32 mouse cellular contexts compared by ENCODE assay signal in the genomic region with DNA sequence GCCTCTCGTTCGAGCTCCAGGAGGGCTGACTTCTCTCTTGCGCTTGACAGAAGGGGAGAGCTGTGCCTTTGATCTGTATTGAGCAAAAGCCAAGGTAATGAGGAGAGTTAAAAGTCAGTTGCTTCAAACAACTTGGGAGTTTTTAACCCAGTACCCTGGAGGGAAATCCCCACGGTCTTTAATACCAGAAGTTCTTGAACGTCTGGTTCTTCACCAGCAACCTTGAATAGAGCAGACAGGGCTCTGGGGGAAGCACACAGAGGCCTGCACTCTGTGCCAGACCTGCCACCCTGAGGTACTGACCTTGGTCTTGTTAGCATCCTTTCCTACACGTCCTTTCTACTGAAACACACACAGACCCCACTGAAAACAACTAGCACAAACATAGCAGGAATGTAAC. TPM values are rescaled to one million over a fixed set of nuclear protein-coding genes. Genes with fewer than 3 reads are reported as not detected.
DNase-seq lines count a peak whose midpoint lies in the region; ATAC-seq and TF ChIP-seq lines count a peak whose summit lies in the region.
"Had no signal": no experiment of that assay in that cellular context is flagged by ENCODE, and none has a peak within 500 bp of the region (broad histone marks: within the 10 kb centered on the region; RNA-seq: fewer than 3 reads in every experiment).

No protein-coding gene starts in this region.

- WGBS in intestine, embryonic 14.5 days = 74% methylated on average over 6 of the region's 6 CpGs
- 81% methylated on average over 6 of the region's 6 CpGs for WGBS in intestine, postnatal 0 days

- intact Hi-C loops in gastrocnemius, postnatal 36 days (cut with DNase I) = no loop called here

- no peak overlapping the region for H3K4me2 ChIP-seq in intestine, embryonic 14.5 days (ENCODE audit: low read length)
- no peak overlapping the region for H3K4me2 ChIP-seq in intestine, postnatal 0 days (replicated peaks; ENCODE audit: low read depth)
- H3K4me2 ChIP-seq: hindbrain, embryonic 12.5 days; hindbrain, embryonic 15.5 days had no signal

- no peak for TF ChIP-seq CTCF in intestine, postnatal 0 days (IDR thresholded peaks at IDR 0.05; ENCODE audit: low read depth)

- no peak overlapping the region for H3K4me3 ChIP-seq in intestine, embryonic 14.5 days (ENCODE audit: low read depth, low read length)
- no peak overlapping the region for H3K4me3 ChIP-seq in intestine, postnatal 0 days (ENCODE audit: low read depth, low read length)
- H3K4me3 ChIP-seq: gastrocnemius, adult 2 months; heart, adult 2 months; heart, embryonic 10.5 days; hindbrain, embryonic 12.5 days; hindbrain, embryonic 15.5 days had no signal

- no peaks in the 10 kb centered on the region for H3K27me3 ChIP-seq in intestine, embryonic 14.5 days (replicated peaks; ENCODE audit: control insufficient read depth, insufficient read depth, low read length)
- H3K27me3 ChIP-seq in intestine, postnatal 0 days (replicated peaks; ENCODE audit: control insufficient read depth, insufficient read depth, low read length) = no peaks in the 10 kb centered on the region
- H3K27me3 ChIP-seq: hindbrain, embryonic 12.5 days; hindbrain, embryonic 15.5 days; Patski had no signal

- H3K9ac ChIP-seq in intestine, embryonic 14.5 days (ENCODE audit: low read length) = no peak overlapping the region
- no peak overlapping the region for H3K9ac ChIP-seq in intestine, postnatal 0 days (ENCODE audit: low read depth, low read length)
- H3K9ac ChIP-seq: forebrain, postnatal 0 days; hindbrain, embryonic 12.5 days; hindbrain, embryonic 15.5 days had no signal

- H3K4me1 ChIP-seq in intestine, embryonic 14.5 days (replicated peaks; ENCODE audit: control insufficient read depth, insufficient read depth, low read length) = no peaks in the 10 kb centered on the region
- no peaks in the 10 kb centered on the region for H3K4me1 ChIP-seq in intestine, postnatal 0 days (replicated peaks; ENCODE audit: control insufficient read depth, insufficient read depth, low read length)
- H3K4me1 ChIP-seq: heart, embryonic 10.5 days; hindbrain, embryonic 12.5 days; hindbrain, embryonic 15.5 days had no signal

- DNase-seq in adrenal gland, adult (ENCODE audit: inconsistent age in 2 of 2, low spot score in 1 of 2) = peak; percentile 60 to 73
- DNase-seq in adrenal gland, adult 18-20 months (ENCODE audit: low spot score in 2 of 2) = no peak
- peak; percentile 29 for DNase-seq in intestine, embryonic 14.5 days (ENCODE audit: low spot score)
- no peak for DNase-seq in left cerebral cortex, adult 9 months (ENCODE audit: low spot score in 2 of 2)
- no peak for DNase-seq in gastrocnemius, postnatal 36 days
- DNase-seq: adrenal gland, postnatal 14 days; cerebellum, adult 18-20 months; cerebellum, adult 9-10 months; cerebellum, postnatal 14 days; forebrain, postnatal 0 days; gastrocnemius, adult 2 months; gastrocnemius, postnatal 14 days; heart, adult 2 months; kidney, adult 2 months had no signal

- H3K27ac ChIP-seq in intestine, embryonic 14.5 days (ENCODE audit: low read depth) = no peak overlapping the region
- H3K27ac ChIP-seq in intestine, postnatal 0 days (ENCODE audit: low read depth, low read length) = no peak overlapping the region
- H3K27ac ChIP-seq: gastrocnemius, adult 2 months; heart, adult 2 months; heart, embryonic 10.5 days; hindbrain, embryonic 12.5 days; hindbrain, embryonic 15.5 days had no signal

- H3K9me3 ChIP-seq in intestine, embryonic 14.5 days (ENCODE audit: control insufficient read depth, low read length) = no peaks in the 10 kb centered on the region
- no peaks in the 10 kb centered on the region for H3K9me3 ChIP-seq in intestine, postnatal 0 days (ENCODE audit: control insufficient read depth)
- H3K9me3 ChIP-seq: G1E; heart, embryonic 10.5 days; hindbrain, embryonic 12.5 days; hindbrain, embryonic 15.5 days had no signal

- H3K36me3 ChIP-seq in intestine, embryonic 14.5 days (ENCODE audit: control insufficient read depth, insufficient read depth, low read length) = peaks cover 77% of the 10 kb centered on the region
- H3K36me3 ChIP-seq in intestine, postnatal 0 days (ENCODE audit: control insufficient read depth, insufficient read depth) = peaks cover 53% of the 10 kb centered on the region

- no peak for ATAC-seq in intestine, embryonic 14.5 days (replicated peaks; ENCODE audit: low FRiP score, low TSS enrichment, low read depth)
- no peak for ATAC-seq in intestine, postnatal 0 days
- ATAC-seq in CD4-positive, CD25-positive, alpha-beta regulatory T cell, adult 4 months = peak; percentile 72
- peak; percentile 60 for ATAC-seq in inflammation-experienced regulatory T-cells, adult 6 months
- ATAC-seq: forebrain, embryonic 14.5 days; forebrain, postnatal 0 days; intestine, embryonic 16.5 days; Patski had no signal

RNA-seq across cellular contexts. Expression of a gene that starts 24.6 kb away (rescaled TPM):
- total RNA-seq in adrenal gland, adult 18-20 months (2021) = under 1 TPM in 1 of 2 experiments, not detected in 1; 0.17 TPM
- polyA plus RNA-seq in intestine, embryonic 14.5 days (2014; fragmentation: Nextera tagmentation; extraction: Ambion mirVana) = 2.8 and 3.2 TPM in 2 replicates
- polyA plus RNA-seq in intestine, postnatal 0 days (2015; fragmentation: Nextera tagmentation; extraction: Ambion mirVana) = 0.89 and 1.4 TPM in 2 replicates
- polyA plus RNA-seq in CD4-positive, CD25-positive, alpha-beta regulatory T cell, adult 4 months (2017; shearing (Covaris generic)) = not detected
- polyA plus RNA-seq in inflammation-experienced regulatory T-cells, adult 6 months (2017; shearing (Covaris generic)) = not detected
- total RNA-seq in gastrocnemius, postnatal 36 days (2021) = not detected
- total RNA-seq: adrenal gland, postnatal 14 days; forebrain, postnatal 0 days; G1E; gastrocnemius, adult 2 months; gastrocnemius, postnatal 14 days; heart, adult 2 months; heart, postnatal 25 days; hematopoietic stem cell, adult 5-6 weeks had no signal
- polyA plus RNA-seq: brain, embryonic 14.5 days; forebrain, embryonic 11.5 days; forebrain, embryonic 14.5 days; forebrain, postnatal 0 days; frontal cortex, adult 2 months; G1E; gonadal fat pad, adult 2 months; heart, embryonic 14.5 days; heart, postnatal 0 days; hindbrain, embryonic 15.5 days; kidney, adult 2 months had no signal

RNA-seq across cellular contexts. Expression of a gene that starts 55.2 kb away (rescaled TPM):
- 10 to 100 TPM; 21.8 to 30.2 TPM for total RNA-seq in adrenal gland, adult 18-20 months (2021)
- polyA plus RNA-seq in intestine, embryonic 14.5 days (2014; fragmentation: Nextera tagmentation; extraction: Ambion mirVana) = 20.8 and 22.6 TPM in 2 replicates
- 13.2 and 14.4 TPM in 2 replicates for polyA plus RNA-seq in intestine, postnatal 0 days (2015; fragmentation: Nextera tagmentation; extraction: Ambion mirVana)
- polyA plus RNA-seq in CD4-positive, CD25-positive, alpha-beta regulatory T cell, adult 4 months (2017; shearing (Covaris generic)) = 10 to 100 TPM; 34.0 to 46.1 TPM
- 10 to 100 TPM; 32.6 to 41.4 (median 38.2) TPM for polyA plus RNA-seq in inflammation-experienced regulatory T-cells, adult 6 months (2017; shearing (Covaris generic))
- 10 to 100 TPM; 12.0 to 15.6 TPM for total RNA-seq in gastrocnemius, postnatal 36 days (2021)

Comparison
In these comparisons a context has a peak if more than half of its experiments do, and no peak if none do; other contexts are left out.
1. DNase-seq: peak in adrenal gland, adult (2 of 2) and intestine, embryonic 14.5 days (single experiment); none in adrenal gland, adult 18-20 months (0 of 2), left cerebral cortex, adult 9 months (0 of 2) and gastrocnemius, postnatal 36 days (0 of 2).
2. ATAC-seq: peak in CD4-positive, CD25-positive, alpha-beta regulatory T cell, adult 4 months (single experiment) and inflammation-experienced regulatory T-cells, adult 6 months (single experiment); none in intestine, embryonic 14.5 days (single experiment) and intestine, postnatal 0 days (single experiment).